Mouse (Mus musculus): ENCODE results near the gene Gmds.

GRCm38 (mm10) chr13:32046961-32047360 is 291.6 kb downstream of the Gmds start:
- TF ChIP-seq CTCF (IDR thresholded peaks at IDR 0.05; ENCODE audit: control insufficient read depth, insufficient read depth, insufficient replicate concordance, low read depth, low read length): no peak
- TF ChIP-seq POLR2A (IDR thresholded peaks at IDR 0.05; ENCODE audit: control insufficient read depth, low read depth, low read length): no peak

All from testis, adult 2 months (tissue).